Mouse (Mus musculus) retina, embryonic 14.5 days (tissue): ENCODE data around the gene Il13.

ENCODE experiments used
- DNase-seq: peaks from one replicate; pipeline ENCODE4 v3.0.0-alpha.2; 2015; ENCODE audit warnings: low spot score

Il13 gene

DNA sequence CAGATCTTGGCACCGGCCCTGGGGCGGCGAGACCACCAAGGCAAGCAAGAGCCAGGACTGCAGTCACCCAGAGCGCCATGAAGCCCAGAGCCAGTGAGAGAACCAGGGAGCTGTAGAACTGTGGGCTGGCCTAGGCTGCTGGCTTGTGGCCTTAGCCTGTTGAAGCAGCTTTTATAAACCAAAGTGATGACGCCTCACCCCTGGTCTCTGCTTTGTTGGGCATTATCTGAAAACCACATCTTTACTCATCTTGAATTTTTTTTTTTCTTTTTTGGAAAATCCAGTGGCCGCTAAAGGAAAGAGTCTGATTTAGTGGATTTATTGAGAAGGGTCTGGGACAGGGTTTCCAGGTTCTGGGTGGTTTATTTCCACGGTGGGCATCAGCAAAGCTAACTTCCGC, at the start of gene Il13:
TSS of gene Il13 (minus strand) at position 147 of the 400 bp plus-strand sequence.
- DNase-seq, result no peak

GRCm38 (mm10) chr11:53682994-53683530, 48.6 kb upstream of the Il13 start:
- DNase-seq, result no peak

- DNase-seq, result no peak
Observed at GRCm38 (mm10) chr11:53682170-53682569, 47.7 kb upstream of the Il13 start.

GRCm38 (mm10) chr11:53681686-53682085, 47.2 kb upstream of the Il13 start:
- DNase-seq, result no peak

DNA sequence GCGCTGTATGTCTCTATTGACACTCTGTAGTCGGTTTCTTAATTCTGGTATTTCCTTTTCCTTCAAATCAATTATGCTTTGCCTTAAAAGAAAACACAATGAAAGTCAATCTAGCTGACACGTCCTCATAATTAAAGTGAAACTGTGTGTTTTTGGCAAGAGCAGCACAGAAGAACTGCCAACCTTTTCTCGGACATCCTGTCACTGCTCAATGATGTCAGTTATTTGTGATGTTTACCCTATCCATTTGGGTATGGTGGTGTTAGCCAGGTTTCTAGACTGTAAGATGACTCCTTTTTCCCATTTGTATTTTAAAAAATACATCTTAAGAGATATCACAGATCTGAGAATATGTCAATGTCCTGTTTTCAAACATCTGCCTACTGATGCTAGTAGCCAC, 45.6 kb upstream of the Il13 start:
- no peak for DNase-seq

DNA sequence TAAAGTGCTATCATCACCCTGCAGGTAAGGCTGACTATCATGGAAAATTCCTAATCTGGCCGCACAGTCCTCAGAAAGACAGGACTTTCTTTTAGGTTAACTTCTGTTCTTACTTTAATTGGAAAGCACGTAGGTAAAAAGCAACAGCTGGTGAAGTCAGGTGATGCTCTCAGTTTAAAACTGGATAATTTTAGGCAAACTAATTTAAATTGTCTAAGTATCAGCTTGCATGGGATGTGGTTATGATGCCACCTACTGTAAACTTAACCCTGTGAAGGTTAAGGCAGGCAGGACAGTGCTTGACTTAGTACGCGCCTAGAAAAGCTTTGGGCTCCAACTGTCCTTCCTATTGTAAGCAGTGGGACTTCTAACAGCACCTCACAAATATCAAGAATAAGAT, 36.9 kb upstream of the Il13 start:
- DNase-seq, result no peak

- no peak for DNase-seq
Observed at GRCm38 (mm10) chr11:53664091-53664490, 29.6 kb upstream of the Il13 start.

- DNase-seq, result no peak
Observed at GRCm38 (mm10) chr11:53662794-53663674, 28.5 kb upstream of the Il13 start.

DNA sequence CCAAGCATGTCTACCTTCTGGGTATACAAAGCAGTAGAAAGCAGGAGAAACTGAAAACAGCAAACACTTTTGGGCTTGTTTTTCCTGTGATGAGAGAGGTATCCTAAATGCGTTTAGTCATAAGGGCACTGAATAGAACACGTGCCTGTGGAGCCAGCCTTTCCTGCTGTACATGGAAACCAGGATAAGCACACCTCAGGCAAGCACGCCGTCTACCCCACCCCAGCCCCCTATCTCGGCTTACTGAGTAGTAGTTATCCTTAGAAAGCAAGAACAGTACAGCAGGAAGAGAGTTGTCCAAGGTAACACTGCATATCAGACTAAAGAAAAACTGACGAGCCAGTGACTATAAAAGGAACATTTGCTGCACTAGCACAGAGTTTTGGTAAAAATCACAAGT, 23.3 kb upstream of the Il13 start:
- no peak for DNase-seq

DNA sequence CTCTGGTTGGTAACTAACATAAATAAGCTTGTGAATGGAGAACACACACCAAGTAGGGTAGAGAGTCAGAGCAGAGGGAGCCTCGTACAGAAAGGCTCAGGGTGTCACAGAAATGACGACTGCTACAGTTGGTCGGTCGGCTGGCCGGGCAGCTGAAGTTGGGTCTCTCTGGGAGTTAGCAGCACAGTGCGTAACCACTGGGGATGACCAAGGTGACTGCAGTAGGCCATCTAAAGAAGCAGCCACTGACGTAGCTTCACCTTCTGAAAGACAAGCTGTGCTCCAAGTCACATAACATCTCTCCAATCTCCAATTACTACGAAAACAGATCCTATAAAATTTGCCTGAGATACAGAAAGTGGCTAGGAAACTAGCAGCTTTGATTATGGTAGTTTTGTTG, 22.9 kb upstream of the Il13 start:
- no peak for DNase-seq

DNA sequence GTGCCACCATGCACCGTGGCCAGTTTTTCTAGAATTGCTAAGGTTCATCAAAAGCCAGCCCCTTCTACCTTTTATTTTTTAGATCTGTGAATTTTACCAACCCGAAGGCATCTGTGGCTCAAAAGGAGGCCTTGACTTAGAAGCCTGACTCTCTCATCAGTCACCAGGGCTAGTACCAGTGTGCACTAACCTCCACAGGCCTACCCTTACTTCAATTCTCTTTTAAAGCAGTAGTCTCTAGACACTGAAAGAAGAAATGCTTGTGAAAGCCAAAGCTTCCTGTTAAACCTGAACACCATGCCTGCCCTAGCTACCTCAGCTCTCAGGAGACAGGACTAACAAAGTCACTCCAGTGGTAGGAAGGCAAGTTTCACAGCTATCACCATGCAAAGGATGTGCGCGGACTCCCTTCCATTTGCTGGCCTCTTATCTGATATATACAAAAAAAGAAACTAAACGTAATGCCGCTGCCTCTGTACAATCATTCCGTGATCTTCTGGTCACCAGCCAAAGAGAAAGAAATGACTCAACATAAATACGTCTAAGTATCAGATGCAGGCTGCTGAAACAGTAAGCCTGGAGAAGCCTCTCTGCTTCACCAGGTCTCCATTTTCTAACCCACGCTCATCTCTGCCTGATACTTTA, 22.2 kb upstream of the Il13 start:
- DNase-seq, result no peak

- DNase-seq, result no peak
Observed at GRCm38 (mm10) chr11:53655043-53655442, 20.5 kb upstream of the Il13 start.

GRCm38 (mm10) chr11:53652427-53652826, 17.9 kb upstream of the Il13 start:
- DNase-seq, result no peak

DNA sequence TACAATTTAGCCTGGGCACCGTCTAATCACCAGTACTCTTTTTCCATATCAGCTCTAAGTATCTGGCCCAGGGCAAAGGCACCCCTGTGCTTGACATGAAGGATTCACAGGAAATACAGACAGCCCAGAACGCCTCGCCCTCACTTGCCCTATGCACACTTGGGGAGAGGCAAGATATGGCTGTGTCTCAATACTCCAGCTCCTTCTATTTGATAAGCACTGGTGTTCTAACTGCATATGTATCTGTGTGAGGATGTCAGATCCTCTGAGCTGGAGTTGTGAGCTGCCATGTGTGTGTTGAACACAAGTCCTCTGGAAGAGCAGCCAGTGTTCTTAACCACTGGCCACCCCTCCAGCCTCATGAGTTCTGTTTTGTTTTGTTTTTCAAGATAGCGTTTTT, 16.9 kb upstream of the Il13 start:
- DNase-seq, result no peak

- DNase-seq, result no peak
Observed at GRCm38 (mm10) chr11:53644017-53644416, 9.5 kb upstream of the Il13 start.

DNA sequence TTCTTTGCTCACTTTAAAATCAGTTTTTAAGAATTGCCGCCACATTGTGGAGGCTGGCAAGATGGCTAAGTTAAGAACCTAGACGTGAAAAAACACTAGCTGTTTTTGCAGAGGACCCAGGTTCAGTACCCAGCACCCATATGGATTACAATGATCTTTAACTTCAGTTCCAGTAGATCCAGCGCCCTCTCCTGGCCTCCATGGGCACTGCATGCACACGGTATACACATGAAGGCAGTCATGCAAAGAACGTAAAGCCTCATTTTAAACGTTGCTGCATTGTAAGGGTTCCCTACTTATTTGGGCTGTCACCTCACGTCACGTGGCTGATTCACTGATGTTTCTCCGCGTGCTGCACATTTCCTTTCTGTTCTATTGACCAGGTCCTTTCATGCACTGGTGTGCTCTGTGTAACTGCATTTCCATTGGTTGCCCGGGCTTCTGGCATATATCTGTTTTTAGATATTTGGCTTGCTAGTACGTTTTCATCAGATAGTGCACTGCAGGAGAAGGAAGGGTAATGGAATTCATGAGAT, 8.3 kb upstream of the Il13 start:
- DNase-seq, result no peak

GRCm38 (mm10) chr11:53637803-53638260, 3.3 kb upstream of the Il13 start:
- no peak for DNase-seq

- no peak for DNase-seq
Observed at GRCm38 (mm10) chr11:53637046-53637802, 2.7 kb upstream of the Il13 start.

GRCm38 (mm10) chr11:53636183-53636646, 1.7 kb upstream of the Il13 start:
- DNase-seq, result peak; percentile 28

GRCm38 (mm10) chr11:53635590-53636182, 1.2 kb upstream of the Il13 start:
- no peak for DNase-seq

GRCm38 (mm10) chr11:53633644-53634043, 858 bp downstream of the Il13 start:
- no peak for DNase-seq
